Mouse (Mus musculus): ENCODE results near the gene Tnfsf10. TPM values are rescaled to one million over a fixed set of nuclear protein-coding genes. Genes with fewer than 3 reads are reported as not detected.

Tnfsf10 gene
- polyA plus RNA-seq, 2 experiments: 0.04 to 0.09 TPM

DNA sequence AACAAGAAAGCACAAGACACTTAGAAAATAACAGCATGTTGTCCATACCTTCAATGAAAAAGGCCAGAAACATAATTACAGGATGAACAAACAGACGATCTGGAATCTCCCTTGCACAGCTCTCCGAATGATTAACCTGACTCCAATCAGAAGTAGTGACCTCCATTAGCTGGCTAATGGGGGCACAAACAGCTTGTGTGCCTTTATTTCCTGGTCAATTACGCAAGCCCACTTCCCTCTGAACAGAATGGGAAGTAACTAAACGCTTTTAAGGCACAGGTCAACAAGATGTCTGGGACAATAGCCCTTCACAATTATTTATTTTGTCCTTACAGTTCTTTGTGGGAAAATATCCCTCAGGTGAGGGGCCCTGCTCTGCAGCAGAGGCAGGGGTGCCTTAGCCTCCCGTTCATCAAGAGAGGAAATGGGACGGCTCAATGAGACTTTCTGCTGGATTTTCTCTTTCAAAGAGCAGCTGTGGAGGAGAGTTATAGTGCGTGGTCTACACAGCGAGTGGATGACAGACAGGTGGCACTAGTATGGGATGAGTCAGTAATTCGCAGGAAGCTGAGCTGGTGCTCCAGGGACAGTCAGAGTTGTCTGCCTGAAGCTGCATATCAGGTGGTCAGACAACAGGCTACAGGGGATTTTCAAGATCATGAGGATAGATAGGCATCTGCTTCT lies 14.3 kb upstream of the Tnfsf10 start:
- Histone ChIP-seq H3K27ac (no peak overlapping the region), H3K4me1 (replicated peaks; ENCODE audit: control insufficient read depth in 2 of 2, insufficient read depth in 2 of 2, low read length in 1 of 2) (no peaks in the 10 kb centered on the region; a peak in 1 of 4 replicates)
- TF ChIP-seq EP300 (IDR thresholded peaks at IDR 0.05; ENCODE audit: low read depth): no peak
- TF ChIP-seq CTCF (IDR thresholded peaks at IDR 0.05; ENCODE audit: low read depth): no peak

DNA sequence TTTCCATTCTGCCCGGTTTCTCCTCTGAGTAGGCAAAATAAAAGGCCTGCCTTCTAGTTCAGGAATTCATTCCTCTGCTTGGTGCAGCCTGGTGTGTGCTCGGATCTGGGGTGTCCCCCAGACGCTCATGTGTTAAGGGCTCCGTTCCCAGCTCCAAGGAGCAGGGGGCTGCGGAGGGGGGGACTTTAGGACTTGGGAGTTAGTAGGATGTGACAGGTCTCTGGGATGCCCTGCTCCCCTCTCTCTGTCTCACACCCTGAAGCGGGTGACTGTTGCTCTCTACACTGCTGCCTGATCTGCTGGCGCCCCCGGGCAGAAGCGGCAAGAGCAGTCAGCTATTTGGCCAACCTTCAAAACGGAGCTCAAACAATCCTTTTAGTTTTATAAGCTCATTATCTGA lies 10.0 kb upstream of the Tnfsf10 start:
- no peak overlapping the region for H3K4me3 ChIP-seq (ENCODE audit: insufficient read depth in 1 of 2, low read depth in 2 of 2, low read length in 2 of 2)
- DNase-seq (ENCODE audit: low read depth in 3 of 3, low spot score in 3 of 3) (no peak), ATAC-seq (ENCODE audit: insufficient read depth) (no peak)
- TF ChIP-seq CTCF (IDR thresholded peaks at IDR 0.05; ENCODE audit: low read depth) (no peak), EP300 (IDR thresholded peaks at IDR 0.05; ENCODE audit: low read depth) (no peak)
- H3K27me3 ChIP-seq (ENCODE audit: control insufficient read depth, insufficient read depth, low read length): no peaks in the 10 kb centered on the region
- H3K9me3 ChIP-seq (ENCODE audit: control insufficient read depth, low read length): no peaks in the 10 kb centered on the region
- no peak overlapping the region for H3K27ac ChIP-seq
- no peaks in the 10 kb centered on the region for H3K36me3 ChIP-seq (replicated peaks; ENCODE audit: control insufficient read depth, insufficient read depth, low read depth)
- 70% methylated on average over 10 of the region's 10 CpGs for WGBS (ENCODE audit: insufficient replicate concordance)
- no peaks in the 10 kb centered on the region; a peak in 1 of 4 replicates for H3K4me1 ChIP-seq (replicated peaks; ENCODE audit: control insufficient read depth in 2 of 2, insufficient read depth in 2 of 2, low read length in 1 of 2)
- H3K4me2 ChIP-seq (ENCODE audit: low read depth): no peak overlapping the region
- no peak overlapping the region for H3K9ac ChIP-seq (replicated peaks)

More for the DNA sequence above, 14.3 kb upstream of the Tnfsf10 start:
- Histone ChIP-seq H3K9ac (replicated peaks) (no peak overlapping the region; the same call in 1 of the 2 replicates), H3K27me3 (ENCODE audit: control insufficient read depth, insufficient read depth, low read length) (no peaks in the 10 kb centered on the region), H3K4me3 (ENCODE audit: insufficient read depth in 1 of 2, low read depth in 2 of 2, low read length in 2 of 2) (no peak overlapping the region), H3K4me2 (ENCODE audit: low read depth) (no peak overlapping the region), H3K9me3 (ENCODE audit: control insufficient read depth, low read length) (no peaks in the 10 kb centered on the region), H3K36me3 (replicated peaks; ENCODE audit: control insufficient read depth, insufficient read depth, low read depth) (no peaks in the 10 kb centered on the region)
- DNase-seq (ENCODE audit: low read depth in 3 of 3, low spot score in 3 of 3): no peak
- 32% methylated on average over 9 of the region's 9 CpGs for WGBS (ENCODE audit: insufficient replicate concordance)
- ATAC-seq (ENCODE audit: insufficient read depth): no peak

- no peaks in the 10 kb centered on the region for H3K36me3 ChIP-seq (replicated peaks; ENCODE audit: control insufficient read depth, insufficient read depth, low read depth)
- H3K4me1 ChIP-seq (replicated peaks; ENCODE audit: control insufficient read depth in 2 of 2, insufficient read depth in 2 of 2, low read length in 1 of 2): no peaks in the 10 kb centered on the region
- no peaks in the 10 kb centered on the region for H3K9me3 ChIP-seq (ENCODE audit: control insufficient read depth, low read length)
- no peak overlapping the region for H3K9ac ChIP-seq (replicated peaks)
- 75% methylated on average over 7 of the region's 7 CpGs for WGBS (ENCODE audit: insufficient replicate concordance)
- no peak for ATAC-seq (ENCODE audit: insufficient read depth)
- TF ChIP-seq EP300 (IDR thresholded peaks at IDR 0.05; ENCODE audit: low read depth) (no peak), CTCF (IDR thresholded peaks at IDR 0.05; ENCODE audit: low read depth) (no peak)
- H3K4me3 ChIP-seq (ENCODE audit: insufficient read depth in 1 of 2, low read depth in 2 of 2, low read length in 2 of 2): no peak overlapping the region
- no peak overlapping the region for H3K27ac ChIP-seq
- no peak overlapping the region for H3K4me2 ChIP-seq (ENCODE audit: low read depth)
- DNase-seq (ENCODE audit: low read depth in 3 of 3, low spot score in 3 of 3): no peak
- no peaks in the 10 kb centered on the region for H3K27me3 ChIP-seq (ENCODE audit: control insufficient read depth, insufficient read depth, low read length)
Measured at GRCm38 (mm10) chr3:27310973-27311372, 5.9 kb upstream of the Tnfsf10 start.

DNA sequence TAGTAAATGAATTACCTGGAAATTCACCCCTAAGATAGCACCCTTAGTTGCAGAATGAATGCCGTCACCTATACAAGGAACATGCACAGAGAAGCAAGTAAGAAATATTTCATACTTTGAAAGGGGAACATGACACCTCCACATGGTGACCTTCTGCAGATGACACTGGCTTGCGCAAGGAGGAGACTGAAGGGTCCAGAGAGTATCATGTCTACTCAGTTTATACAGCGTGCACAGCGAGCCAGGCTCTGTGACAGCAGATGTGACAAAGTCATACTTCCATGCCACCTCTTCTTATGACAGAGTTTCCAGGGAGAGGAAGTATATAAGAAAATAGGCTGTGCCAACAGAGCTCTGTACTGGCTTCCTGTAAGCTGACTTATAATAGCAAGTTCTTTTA lies 5.4 kb upstream of the Tnfsf10 start:
- ATAC-seq (ENCODE audit: insufficient read depth) (no peak), DNase-seq (ENCODE audit: low read depth in 3 of 3, low spot score in 3 of 3) (no peak)
- WGBS (ENCODE audit: insufficient replicate concordance): 69% methylated on average over 4 of the region's 4 CpGs

GRCm38 (mm10) chr3:27314506-27315164 lies 2.2 kb upstream of the Tnfsf10 start:
- TF ChIP-seq EP300 (IDR thresholded peaks at IDR 0.05; ENCODE audit: low read depth) (no peak), CTCF (IDR thresholded peaks at IDR 0.05; ENCODE audit: low read depth) (no peak; the same call in 1 of the 2 replicates)
- ATAC-seq (ENCODE audit: insufficient read depth) (no peak), DNase-seq (ENCODE audit: low read depth in 3 of 3, low spot score in 3 of 3) (peak in 1 of 3 experiments; percentile 6)
- no peak overlapping the region for H3K4me3 ChIP-seq (ENCODE audit: insufficient read depth in 1 of 2, low read depth in 2 of 2, low read length in 2 of 2)
- 46% methylated on average over 2 of the region's 2 CpGs for WGBS (ENCODE audit: insufficient replicate concordance)
- 0 out of 4 replicates have a peak, but pooled peaks cover 0 to 5% of the 10 kb centered on the region in 2 experiments for H3K4me1 ChIP-seq (replicated peaks; ENCODE audit: control insufficient read depth in 2 of 2, insufficient read depth in 2 of 2, low read length in 1 of 2)
- no peaks in the 10 kb centered on the region for H3K9me3 ChIP-seq (ENCODE audit: control insufficient read depth, low read length)
- no peak overlapping the region for H3K27ac ChIP-seq
- no peak overlapping the region for H3K4me2 ChIP-seq (ENCODE audit: low read depth)
- H3K9ac ChIP-seq (replicated peaks): no peak overlapping the region
- H3K27me3 ChIP-seq (ENCODE audit: control insufficient read depth, insufficient read depth, low read length): no peaks in the 10 kb centered on the region
- no peaks in the 10 kb centered on the region for H3K36me3 ChIP-seq (replicated peaks; ENCODE audit: control insufficient read depth, insufficient read depth, low read depth)

More for the DNA sequence above, 5.4 kb upstream of the Tnfsf10 start:
- H3K9me3 ChIP-seq (ENCODE audit: control insufficient read depth, low read length): no peaks in the 10 kb centered on the region
- no peaks in the 10 kb centered on the region for H3K4me1 ChIP-seq (replicated peaks; ENCODE audit: control insufficient read depth in 2 of 2, insufficient read depth in 2 of 2, low read length in 1 of 2)
- TF ChIP-seq EP300 (IDR thresholded peaks at IDR 0.05; ENCODE audit: low read depth) (no peak), CTCF (IDR thresholded peaks at IDR 0.05; ENCODE audit: low read depth) (no peak)
- H3K27me3 ChIP-seq (ENCODE audit: control insufficient read depth, insufficient read depth, low read length): no peaks in the 10 kb centered on the region
- H3K9ac ChIP-seq (replicated peaks): no peak overlapping the region
- no peak overlapping the region for H3K4me2 ChIP-seq (ENCODE audit: low read depth)
- H3K27ac ChIP-seq: no peak overlapping the region
- H3K4me3 ChIP-seq (ENCODE audit: insufficient read depth in 1 of 2, low read depth in 2 of 2, low read length in 2 of 2): no peak overlapping the region
- no peaks in the 10 kb centered on the region for H3K36me3 ChIP-seq (replicated peaks; ENCODE audit: control insufficient read depth, insufficient read depth, low read depth)

Data from liver, embryonic 14.5 days (tissue).